Mouse (Mus musculus) embryonic facial prominence, embryonic 11.5 days (tissue): ENCODE data around the gene Sbk1. TPM values are rescaled to one million over a fixed set of nuclear protein-coding genes. Genes with fewer than 3 reads are reported as not detected.

Experiments
- ATAC-seq: fragments of 200-750 bp; cut with Nextera tagmentation; replicated peaks from 2 replicates; pipeline ENCODE4 v1.8.0; 2017; ENCODE audit warnings: low read depth; ENCODE audit not compliant: insufficient number of reproducible peaks, low FRiP score, low TSS enrichment
- DNase-seq: peaks from one replicate; pipeline ENCODE4 v3.0.0-alpha.2; 2015; ENCODE audit warnings: low spot score
- H3K27ac ChIP-seq: fragments of 300-500 bp; sonication (generic); replicated peaks from 2 replicates; pipeline ENCODE4 v1.5.1; 2014; ENCODE audit warnings: mild to moderate bottlenecking, low read depth, low read length, control low read depth
- H3K27me3 ChIP-seq: fragments of 300-500 bp; sonication (generic); 2 replicates; pipeline ENCODE4 v1.6.1; 2014; ENCODE audit warnings: mild to moderate bottlenecking, low read length, moderate library complexity, mixed read lengths; ENCODE audit not compliant: control insufficient read depth, insufficient read depth
- H3K36me3 ChIP-seq: fragments of 300-500 bp; sonication (generic); replicated peaks from 2 replicates; pipeline ENCODE4 v1.6.1; 2014; ENCODE audit warnings: low read depth, mild to moderate bottlenecking, low read length, moderate library complexity, mixed read lengths; ENCODE audit not compliant: control insufficient read depth, insufficient read depth
- H3K4me1 ChIP-seq: fragments of 300-500 bp; sonication (generic); 2 replicates; pipeline ENCODE4 v1.6.1; 2014; ENCODE audit warnings: low read length, mixed read lengths; ENCODE audit not compliant: control insufficient read depth, insufficient read depth
- H3K4me2 ChIP-seq: fragments of 300-500 bp; sonication (generic); 2 replicates; pipeline ENCODE4 v1.6.1; 2014; ENCODE audit warnings: low read depth, mild to moderate bottlenecking, control low read depth, low read length, moderate library complexity
- H3K4me3 ChIP-seq: fragments of 300-500 bp; sonication (generic); 2 replicates; pipeline ENCODE4 v1.5.1; 2014; ENCODE audit warnings: low read depth, low read length, control low read depth
- H3K9ac ChIP-seq: fragments of 300-500 bp; sonication (generic); replicated peaks from 2 replicates; pipeline ENCODE4 v1.6.1; 2014; ENCODE audit warnings: mild to moderate bottlenecking, control low read depth, low read length
- H3K9me3 ChIP-seq: fragments of 300-500 bp; sonication (generic); replicated peaks from 2 replicates; pipeline ENCODE4 v1.6.1; 2016; ENCODE audit warnings: mild to moderate bottlenecking, low read length, inconsistent platforms, mixed read lengths; ENCODE audit not compliant: control insufficient read depth
- WGBS: fragments of 180-500 bp; shearing (Covaris S2); extraction: QIAGEN DNeasy Blood & Tissue Kit; methylation state at CpG from one replicate; pipeline ENCODE4 v1.1.7; 2014; 5-methylcytosine and 5-hydroxymethylcytosine counted together
- polyA plus RNA-seq: library from polyadenylated mRNA; unstranded; fragments of >200 nt; fragmentation: Nextera tagmentation; extraction: Ambion mirVana; gene quantifications from 2 replicates; pipeline ENCODE4 v1.2.1, GENCODE M21; 2014

Sbk1 gene
- polyA plus RNA-seq, 1 experiment from 2014 or later: 88.3 TPM

GRCm38 (mm10) chr7:126236794-126237192 is 35.6 kb upstream of the Sbk1 start:
- 82% methylated on average over 5 of the region's 5 CpGs for WGBS
- ATAC-seq: no peak
- Histone ChIP-seq H3K27ac (no peak overlapping the region), H3K27me3 (no peaks in the 10 kb centered on the region), H3K9ac (no peak overlapping the region), H3K9me3 (no peaks in the 10 kb centered on the region), H3K4me3 (no peak overlapping the region), H3K4me1 (no peaks in the 10 kb centered on the region), H3K36me3 (no peaks in the 10 kb centered on the region), H3K4me2 (no peak overlapping the region)
- DNase-seq: no peak

- Histone ChIP-seq H3K27me3 (no peaks in the 10 kb centered on the region), H3K4me1 (no peaks in the 10 kb centered on the region), H3K36me3 (no peaks in the 10 kb centered on the region), H3K4me3 (no peak overlapping the region), H3K9ac (no peak overlapping the region), H3K4me2 (no peak overlapping the region), H3K27ac (no peak overlapping the region), H3K9me3 (no peaks in the 10 kb centered on the region)
- WGBS: 82% methylated on average over 14 of the region's 14 CpGs
- no peak for DNase-seq
- no peak for ATAC-seq
Observed at GRCm38 (mm10) chr7:126240814-126241360, 31.5 kb upstream of the Sbk1 start.

GRCm38 (mm10) chr7:126244168-126244750 is 28.2 kb upstream of the Sbk1 start:
- Histone ChIP-seq H3K27ac (no peak overlapping the region), H3K9me3 (no peaks in the 10 kb centered on the region), H3K4me1 (peaks cover 3% of the 10 kb centered on the region; the same call in 1 of the 2 replicates), H3K4me3 (no peak overlapping the region), H3K4me2 (no peak overlapping the region), H3K9ac (no peak overlapping the region), H3K36me3 (no peaks in the 10 kb centered on the region), H3K27me3 (no peaks in the 10 kb centered on the region; the same call in 1 of the 2 replicates)
- DNase-seq (no peak), ATAC-seq (no peak)
- WGBS: 76% methylated on average over 6 of the region's 6 CpGs

- DNase-seq (peak; percentile 46), ATAC-seq (peak; percentile 55; the same call in 1 of the 2 replicates)
- Histone ChIP-seq H3K4me1 (peaks cover 3% of the 10 kb centered on the region; the same call in 1 of the 2 replicates), H3K4me3 (no peak overlapping the region), H3K9me3 (no peaks in the 10 kb centered on the region), H3K4me2 (no peak overlapping the region; the same call in 1 of the 2 replicates), H3K9ac (no peak overlapping the region; the same call in 1 of the 2 replicates), H3K36me3 (no peaks in the 10 kb centered on the region), H3K27ac (no peak overlapping the region), H3K27me3 (no peaks in the 10 kb centered on the region; the same call in 1 of the 2 replicates)
- 7% methylated on average over 6 of the region's 6 CpGs for WGBS
Observed at GRCm38 (mm10) chr7:126248088-126248487, 24.3 kb upstream of the Sbk1 start.

GRCm38 (mm10) chr7:126248641-126249141 is 23.7 kb upstream of the Sbk1 start:
- DNase-seq (no peak), ATAC-seq (no peak)
- H3K4me2 ChIP-seq: no peak overlapping the region; the same call in 1 of the 2 replicates
- 47% methylated on average over 17 of the region's 17 CpGs for WGBS
- H3K9ac ChIP-seq: peak overlapping the region; percentile 30; the same call in 1 of the 2 replicates
- H3K4me1 ChIP-seq: peaks cover 3% of the 10 kb centered on the region; the same call in 1 of the 2 replicates
- H3K36me3 ChIP-seq: no peaks in the 10 kb centered on the region
- H3K27me3 ChIP-seq: no peaks in the 10 kb centered on the region; the same call in 1 of the 2 replicates
- H3K4me3 ChIP-seq: no peak overlapping the region
- H3K9me3 ChIP-seq: no peaks in the 10 kb centered on the region
- no peak overlapping the region for H3K27ac ChIP-seq

GRCm38 (mm10) chr7:126249146-126249545 is 23.3 kb upstream of the Sbk1 start:
- no peak for ATAC-seq
- no peak overlapping the region for H3K9ac ChIP-seq

GRCm38 (mm10) chr7:126249986-126250385 is 22.4 kb upstream of the Sbk1 start:
- Histone ChIP-seq H3K4me3 (no peak overlapping the region), H3K27me3 (no peaks in the 10 kb centered on the region; the same call in 1 of the 2 replicates), H3K4me1 (peaks cover 3% of the 10 kb centered on the region; the same call in 1 of the 2 replicates), H3K9ac (no peak overlapping the region), H3K27ac (no peak overlapping the region), H3K9me3 (no peaks in the 10 kb centered on the region), H3K36me3 (no peaks in the 10 kb centered on the region), H3K4me2 (no peak overlapping the region)
- ATAC-seq (no peak), DNase-seq (no peak)
- 85% methylated on average over 3 of the region's 3 CpGs for WGBS

More at GRCm38 (mm10) chr7:126249146-126249545, 23.3 kb upstream of the Sbk1 start:
- 68% methylated on average over 5 of the region's 5 CpGs for WGBS
- Histone ChIP-seq H3K4me2 (no peak overlapping the region), H3K4me1 (peaks cover 3% of the 10 kb centered on the region; the same call in 1 of the 2 replicates), H3K27ac (no peak overlapping the region), H3K27me3 (no peaks in the 10 kb centered on the region; the same call in 1 of the 2 replicates), H3K36me3 (no peaks in the 10 kb centered on the region), H3K4me3 (no peak overlapping the region), H3K9me3 (no peaks in the 10 kb centered on the region)
- no peak for DNase-seq

- H3K9me3 ChIP-seq: no peaks in the 10 kb centered on the region
- WGBS: 77% methylated on average over 7 of the region's 7 CpGs
Observed at GRCm38 (mm10) chr7:126250481-126250880, 21.9 kb upstream of the Sbk1 start.

More at GRCm38 (mm10) chr7:126250481-126250880, 21.9 kb upstream of the Sbk1 start:
- H3K27ac ChIP-seq: no peak overlapping the region
- no peak overlapping the region for H3K4me3 ChIP-seq
- H3K27me3 ChIP-seq: no peaks in the 10 kb centered on the region; the same call in 1 of the 2 replicates
- DNase-seq: no peak
- no peak overlapping the region for H3K9ac ChIP-seq
- ATAC-seq: no peak
- peaks cover 3% of the 10 kb centered on the region; the same call in 1 of the 2 replicates for H3K4me1 ChIP-seq
- no peak overlapping the region for H3K4me2 ChIP-seq
- no peaks in the 10 kb centered on the region for H3K36me3 ChIP-seq
